Mouse (Mus musculus) forelimb bud, embryonic 11.5 days (tissue): ENCODE measurements around the gene Suv39h1.
"Not testable (repeated sequence)": the region's sequence is repeated elsewhere in the genome, so short reads cannot be mapped to it uniquely, and the experiment has no call there.

ENCODE experiments used
- DNase-seq: peaks from one replicate; pipeline ENCODE4 v3.0.0-alpha.2; 2012; ENCODE audit warnings: low read depth, low spot score

Suv39h1 gene

GRCm38 (mm10) chrX:8026811-8027210 lies 47.7 kb downstream of the Suv39h1 start:
- no peak for DNase-seq

GRCm38 (mm10) chrX:8024795-8025194 lies 49.8 kb downstream of the Suv39h1 start:
- DNase-seq = no peak

- DNase-seq = no peak
Measured at GRCm38 (mm10) chrX:8020111-8020778, 54.3 kb downstream of the Suv39h1 start.

GRCm38 (mm10) chrX:8018286-8018685 lies 56.3 kb downstream of the Suv39h1 start, which contains the start of gene Glod5:
Glod5 (minus strand) TSS chrX:8018492.
- DNase-seq = no peak

- DNase-seq = peak; percentile 46
Measured at GRCm38 (mm10) chrX:8017142-8017541, 57.4 kb downstream of the Suv39h1 start.

- DNase-seq = not testable (repeated sequence)
Measured at GRCm38 (mm10) chrX:8015675-8016074, 58.9 kb downstream of the Suv39h1 start.

GRCm38 (mm10) chrX:8013569-8014314 lies 60.8 kb downstream of the Suv39h1 start:
- no peak for DNase-seq

- no peak for DNase-seq
Measured at GRCm38 (mm10) chrX:8013157-8013556, 61.4 kb downstream of the Suv39h1 start.
